Mouse (Mus musculus) right cerebral cortex, adult 18-20 months (tissue): Measurements from ENCODE around the gene Naaladl2.
"Not testable (repeated sequence)": the region's sequence is repeated elsewhere in the genome, so short reads cannot be mapped to it uniquely, and the experiment has no call there.

Experiments used
- DNase-seq: peaks from one replicate; pipeline ENCODE4 v3.0.0; 2022; ENCODE audit warnings: mixed read lengths

Gene Naaladl2

GRCm38 (mm10) chr3:24314658-24315297 is 829.3 kb downstream of the Naaladl2 start:
- DNase-seq: no peak

- no peak for DNase-seq
These were observed 918.6 kb downstream of the Naaladl2 start for GRCm38 (mm10) chr3:24225418-24225817.

- no peak for DNase-seq
These were observed 926.6 kb downstream of the Naaladl2 start for GRCm38 (mm10) chr3:24217476-24217875.

GRCm38 (mm10) chr3:24166531-24166930 is 977.5 kb downstream of the Naaladl2 start:
- DNase-seq: no peak

DNA sequence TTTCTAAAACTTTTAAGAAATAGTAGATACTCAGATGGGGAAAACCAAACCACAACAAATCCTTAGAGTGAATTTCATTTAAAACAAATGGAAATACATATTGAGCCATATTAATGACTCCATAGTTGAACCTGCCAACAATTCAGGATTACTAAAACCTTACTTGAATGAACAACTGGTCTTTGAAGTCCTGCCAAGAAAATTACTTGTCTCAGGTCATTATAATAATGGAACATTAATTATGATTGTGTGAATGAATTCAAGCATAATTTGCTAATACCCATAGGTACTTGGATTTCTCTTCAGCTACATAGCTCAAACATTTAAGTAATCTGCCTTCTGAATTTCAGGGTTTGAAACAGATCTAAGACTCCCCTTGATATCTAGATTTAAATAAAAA is 980.1 kb downstream of the Naaladl2 start:
- DNase-seq: no peak

- DNase-seq: not testable (repeated sequence)
These were observed 992.8 kb downstream of the Naaladl2 start for GRCm38 (mm10) chr3:24151086-24151815.

DNA sequence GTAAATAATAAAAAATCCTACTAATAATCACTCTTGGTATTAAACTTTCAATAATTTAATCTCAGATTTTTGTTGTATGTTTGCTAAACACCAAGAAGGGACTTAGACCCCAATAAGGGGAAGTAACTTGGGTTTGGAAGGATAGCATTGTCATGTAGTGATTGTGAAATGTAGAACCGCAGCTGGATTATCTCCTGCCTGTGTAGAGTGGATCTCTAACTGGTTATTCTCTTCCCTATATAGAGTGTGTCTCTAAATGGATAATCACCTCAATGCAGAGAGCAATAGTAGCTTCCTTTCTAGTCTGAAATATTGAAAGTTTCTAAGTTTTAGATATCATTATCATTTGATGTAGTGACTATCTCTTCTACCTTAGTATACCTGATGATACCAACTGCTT is 1001.3 kb downstream of the Naaladl2 start:
- DNase-seq: no peak

- no peak for DNase-seq
These were observed 1006.1 kb downstream of the Naaladl2 start for GRCm38 (mm10) chr3:24138002-24138401.

DNA sequence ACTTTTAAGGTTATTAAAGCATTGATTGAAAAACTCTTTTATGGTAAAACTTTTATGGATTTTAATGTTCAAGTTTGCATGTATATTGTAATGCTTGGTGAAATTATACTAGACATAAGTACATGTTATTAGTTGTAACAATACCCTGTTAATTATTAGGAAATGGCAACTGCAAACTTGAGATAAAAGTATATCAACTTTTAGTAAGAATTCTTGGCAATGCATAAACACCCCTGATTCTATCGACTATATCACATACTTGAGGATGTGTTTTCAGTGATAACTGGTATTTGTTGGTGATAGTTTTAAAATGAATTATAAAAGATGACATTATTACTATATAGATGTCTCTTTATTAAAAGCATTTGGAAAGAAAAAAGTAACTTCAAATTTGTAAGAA is 1017.9 kb downstream of the Naaladl2 start:
- no peak for DNase-seq

GRCm38 (mm10) chr3:24124034-24124433 is 1020.0 kb downstream of the Naaladl2 start:
- no peak for DNase-seq

GRCm38 (mm10) chr3:24118136-24118535 is 1025.9 kb downstream of the Naaladl2 start:
- no peak for DNase-seq

- no peak for DNase-seq
These were observed 1029.2 kb downstream of the Naaladl2 start for GRCm38 (mm10) chr3:24114849-24115248.

DNA sequence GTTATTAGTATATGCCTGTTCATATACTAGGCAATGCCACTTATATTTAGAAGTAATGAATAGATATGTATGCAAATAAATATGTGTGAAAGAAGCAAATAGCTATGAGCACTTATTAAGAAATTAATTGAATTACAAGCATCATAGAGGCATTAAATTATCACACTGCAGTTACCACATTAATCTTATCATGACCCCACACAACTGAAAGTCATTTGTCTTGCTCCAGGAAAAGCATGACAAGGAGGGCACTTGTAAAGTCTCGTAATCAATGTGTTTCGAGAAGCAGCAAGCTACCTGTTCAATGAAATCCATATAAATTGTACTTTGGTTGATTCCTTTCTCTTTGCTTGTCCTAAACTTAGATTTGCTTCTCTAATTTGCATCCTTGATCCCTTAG is 1030.7 kb downstream of the Naaladl2 start:
- no peak for DNase-seq

DNA sequence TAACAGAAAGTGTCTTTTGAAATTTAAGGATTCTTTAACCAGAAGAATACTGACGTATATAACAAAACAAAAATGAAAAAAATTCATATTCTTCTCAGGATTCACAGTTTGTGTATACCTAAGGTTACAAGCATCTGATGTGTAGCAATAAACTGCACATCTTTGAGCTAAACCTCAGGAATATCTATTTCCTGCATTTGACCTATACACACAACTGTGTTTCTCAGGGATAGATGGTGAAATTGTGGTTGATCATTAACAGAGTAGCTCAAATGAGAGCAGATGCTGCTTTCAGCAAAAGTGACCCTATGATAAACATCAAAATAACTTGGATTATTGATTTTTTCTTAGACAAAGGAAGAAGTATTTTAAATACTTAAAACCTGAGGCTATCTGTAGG is 1037.7 kb downstream of the Naaladl2 start:
- DNase-seq: no peak

GRCm38 (mm10) chr3:24079761-24080160 is 1064.3 kb downstream of the Naaladl2 start:
- DNase-seq: no peak

DNA sequence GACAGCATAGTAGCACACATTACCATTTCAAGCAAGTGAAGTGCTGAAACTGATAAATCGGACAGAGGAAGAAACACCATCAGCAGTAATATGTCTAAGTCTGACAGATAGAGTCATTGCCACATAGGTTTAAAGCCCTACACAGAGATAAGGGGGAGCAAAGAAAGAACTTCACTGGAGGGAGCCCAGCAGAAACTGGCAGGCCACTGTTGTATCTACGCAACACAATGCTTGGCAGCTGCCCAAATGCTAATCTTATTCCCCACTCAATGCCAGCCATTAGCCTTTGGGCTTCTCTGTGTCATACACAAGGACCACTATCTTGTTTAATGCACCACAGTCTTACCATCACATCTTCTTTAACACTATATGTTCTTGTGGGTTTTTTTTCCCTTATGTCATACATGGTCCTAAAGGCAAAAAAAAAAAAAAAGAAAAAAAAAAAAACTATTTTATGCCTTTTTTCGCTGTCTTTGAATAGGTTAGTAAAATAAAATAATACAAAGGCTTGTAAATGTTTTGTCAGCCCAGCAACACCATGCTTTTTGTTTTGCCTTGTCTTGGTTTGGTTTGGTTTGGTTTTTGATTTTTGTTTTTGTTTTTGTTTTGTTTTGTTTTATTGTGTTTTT is 1072.8 kb downstream of the Naaladl2 start:
- peak; percentile 6 for DNase-seq

- DNase-seq: no peak
These were observed 1073.5 kb downstream of the Naaladl2 start for GRCm38 (mm10) chr3:24070424-24071168.

DNA sequence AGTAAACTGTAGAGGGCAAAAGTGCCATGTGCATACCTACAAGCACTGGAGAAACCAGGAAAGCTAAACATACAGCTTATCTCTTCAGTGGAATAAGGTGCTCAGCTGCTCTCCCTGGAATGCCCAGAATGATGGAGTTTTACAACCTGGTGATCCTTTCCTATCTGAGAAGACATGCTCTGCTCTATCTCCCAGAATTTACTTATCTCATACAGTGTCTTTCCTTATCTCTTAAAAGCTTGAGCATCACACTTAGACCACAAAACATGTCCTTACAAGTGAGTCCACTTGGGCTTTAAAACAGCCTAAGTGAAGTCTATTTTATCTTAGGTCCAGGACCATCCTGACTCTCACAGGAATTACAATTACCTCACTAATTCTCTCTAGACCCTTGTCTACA is 1095.8 kb downstream of the Naaladl2 start:
- no peak for DNase-seq

- DNase-seq: no peak
These were observed 1142.3 kb downstream of the Naaladl2 start for GRCm38 (mm10) chr3:24001741-24002140.

GRCm38 (mm10) chr3:23973727-23974126 is 1170.3 kb downstream of the Naaladl2 start:
- DNase-seq: no peak

- no peak for DNase-seq
These were observed 1171.1 kb downstream of the Naaladl2 start for GRCm38 (mm10) chr3:23972747-23973667.

- DNase-seq: no peak
These were observed 1181.0 kb downstream of the Naaladl2 start for GRCm38 (mm10) chr3:23962961-23963621.
